Mouse (Mus musculus): Measurements from ENCODE around the gene Gm614. TPM values are rescaled to one million over a fixed set of nuclear protein-coding genes. Genes with fewer than 3 reads are reported as not detected.
A peak's percentile ranks its signal among the peaks of the same experiment; 100 is the strongest.

The Gm614 gene
- not detected in 2 replicates for polyA plus RNA-seq (2015; fragmentation: Nextera tagmentation; extraction: Ambion mirVana)

DNA sequence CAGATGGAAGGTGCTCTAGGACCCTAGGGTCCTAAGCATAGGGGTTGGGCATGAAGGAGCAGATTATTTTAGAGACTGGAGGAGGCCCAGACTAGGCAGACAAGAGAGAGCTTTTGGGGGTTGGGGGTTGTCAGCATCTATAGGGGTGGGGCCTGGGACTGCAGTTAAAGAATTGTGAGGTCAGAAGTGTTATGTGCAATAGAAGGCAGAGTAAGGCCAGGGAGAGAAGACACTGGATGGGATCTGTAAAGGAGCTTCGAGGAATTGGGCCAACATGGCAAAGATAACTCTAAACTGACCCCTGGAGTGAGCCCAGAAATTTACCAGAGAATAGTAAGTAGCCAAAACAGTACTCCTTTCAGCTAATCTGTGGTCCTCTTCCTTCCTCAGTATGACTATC is at the start of gene Gm614:
Gene Gm614, minus strand, starts transcription at position 101 of the 400 bp plus-strand sequence.
- H3K4me2 ChIP-seq (replicated peaks), result no peak within 1 kb of the TSS
- no peaks in the 10 kb centered on the region for H3K36me3 ChIP-seq
- no peaks in the 10 kb centered on the region for H3K4me1 ChIP-seq
- H3K27me3 ChIP-seq, result no peaks in the 10 kb centered on the region
- H3K27ac ChIP-seq (replicated peaks), result no peak within 1 kb of the TSS
- H3K9me3 ChIP-seq (replicated peaks), result no peaks in the 10 kb centered on the region
- no peak within 1 kb of the TSS for H3K9ac ChIP-seq
- 100% methylated on average over 1 of the region's 1 CpGs for WGBS
- ATAC-seq (ENCODE audit: insufficient number of reproducible peaks, low FRiP score, low TSS enrichment, low read depth), result no peak
- H3K4me3 ChIP-seq (replicated peaks), result no peak within 1 kb of the TSS

DNA sequence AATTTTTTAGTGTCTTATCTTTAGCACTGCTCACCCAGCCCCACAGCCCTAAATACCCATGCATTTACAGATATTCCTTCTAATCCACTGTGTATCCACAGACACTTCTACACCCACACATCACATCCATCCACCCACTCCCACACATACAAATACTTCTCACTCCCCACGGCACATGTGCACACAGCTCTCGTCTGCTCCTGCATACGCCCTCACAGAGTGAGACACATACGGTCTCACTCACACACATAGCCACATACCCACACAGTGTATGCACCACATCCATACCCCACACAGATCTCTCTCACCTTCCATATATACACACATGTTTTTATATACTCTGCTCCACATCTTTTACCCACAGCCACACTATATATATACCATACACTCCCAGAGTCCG is 45.5 kb upstream of the Gm614 start:
- 90% methylated on average over 5 of the region's 5 CpGs for WGBS
- ATAC-seq (ENCODE audit: insufficient number of reproducible peaks, low FRiP score, low TSS enrichment, low read depth), result no peak

DNA sequence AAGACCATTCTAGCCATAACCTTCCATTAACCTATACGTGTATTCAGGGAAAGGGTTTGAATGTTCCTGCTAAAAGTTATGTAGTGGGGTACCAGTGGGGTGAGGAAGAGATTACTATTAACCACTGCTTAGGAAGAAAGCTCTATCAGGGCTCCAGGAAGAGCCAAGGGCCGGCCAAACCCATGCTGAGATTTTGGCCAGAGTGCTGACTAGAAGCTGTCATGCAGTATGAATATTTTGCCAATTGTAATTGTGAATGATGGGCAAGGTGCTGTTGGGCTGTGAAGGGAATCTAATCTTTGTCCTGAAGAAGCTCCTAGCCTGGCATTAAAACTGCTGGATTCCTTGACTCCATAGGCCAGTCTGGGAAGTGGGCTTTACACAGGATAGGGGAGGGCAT is 40.9 kb upstream of the Gm614 start:
- Histone ChIP-seq H3K36me3 (no peaks in the 10 kb centered on the region), H3K9me3 (replicated peaks) (no peaks in the 10 kb centered on the region), H3K9ac (no peak overlapping the region), H3K4me3 (replicated peaks) (no peak overlapping the region), H3K4me1 (0 out of 2 replicates have a peak, but pooled peaks cover 5% of the 10 kb centered on the region), H3K27me3 (no peaks in the 10 kb centered on the region; the same call in 1 of the 2 replicates), H3K4me2 (replicated peaks) (no peak overlapping the region), H3K27ac (replicated peaks) (no peak overlapping the region)
- WGBS, result 57% methylated on average over 2 of the region's 2 CpGs
- no peak for ATAC-seq (ENCODE audit: insufficient number of reproducible peaks, low FRiP score, low TSS enrichment, low read depth)

More for the DNA sequence above, 45.5 kb upstream of the Gm614 start:
- Histone ChIP-seq H3K9ac (no peak overlapping the region), H3K4me1 (no peaks in the 10 kb centered on the region), H3K9me3 (replicated peaks) (no peaks in the 10 kb centered on the region), H3K4me2 (replicated peaks) (no peak overlapping the region), H3K27me3 (0 out of 2 replicates have a peak, but pooled peaks cover 5% of the 10 kb centered on the region), H3K27ac (replicated peaks) (no peak overlapping the region), H3K4me3 (replicated peaks) (no peak overlapping the region), H3K36me3 (no peaks in the 10 kb centered on the region)

DNA sequence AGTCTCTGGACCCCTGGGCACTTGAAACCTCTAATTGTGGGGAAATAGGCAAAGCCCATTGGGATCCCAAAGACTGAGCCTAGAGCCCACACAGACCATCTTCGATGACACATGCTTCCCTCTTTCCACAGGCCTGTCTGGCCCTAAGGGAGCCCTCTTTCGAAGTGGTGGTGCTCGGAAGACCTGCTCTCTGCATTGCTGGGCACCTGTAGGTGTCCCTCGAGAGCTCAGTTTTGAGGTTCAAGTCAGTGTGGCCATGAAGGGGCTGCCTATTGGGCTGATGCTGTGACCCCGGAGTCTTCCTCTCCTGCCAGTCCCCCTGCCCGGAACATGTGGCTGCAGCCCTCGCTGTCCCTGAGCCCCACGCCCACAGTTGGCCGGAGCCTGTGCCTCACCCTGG is 37.9 kb upstream of the Gm614 start:
- Histone ChIP-seq H3K4me1 (0 out of 2 replicates have a peak, but pooled peaks cover 5% of the 10 kb centered on the region), H3K36me3 (no peaks in the 10 kb centered on the region), H3K27ac (replicated peaks) (no peak overlapping the region), H3K9me3 (replicated peaks) (no peaks in the 10 kb centered on the region), H3K27me3 (no peaks in the 10 kb centered on the region; the same call in 1 of the 2 replicates), H3K4me3 (replicated peaks) (no peak overlapping the region), H3K9ac (no peak overlapping the region), H3K4me2 (replicated peaks) (no peak overlapping the region)
- 73% methylated on average over 9 of the region's 9 CpGs for WGBS
- ATAC-seq (ENCODE audit: insufficient number of reproducible peaks, low FRiP score, low TSS enrichment, low read depth), result no peak

DNA sequence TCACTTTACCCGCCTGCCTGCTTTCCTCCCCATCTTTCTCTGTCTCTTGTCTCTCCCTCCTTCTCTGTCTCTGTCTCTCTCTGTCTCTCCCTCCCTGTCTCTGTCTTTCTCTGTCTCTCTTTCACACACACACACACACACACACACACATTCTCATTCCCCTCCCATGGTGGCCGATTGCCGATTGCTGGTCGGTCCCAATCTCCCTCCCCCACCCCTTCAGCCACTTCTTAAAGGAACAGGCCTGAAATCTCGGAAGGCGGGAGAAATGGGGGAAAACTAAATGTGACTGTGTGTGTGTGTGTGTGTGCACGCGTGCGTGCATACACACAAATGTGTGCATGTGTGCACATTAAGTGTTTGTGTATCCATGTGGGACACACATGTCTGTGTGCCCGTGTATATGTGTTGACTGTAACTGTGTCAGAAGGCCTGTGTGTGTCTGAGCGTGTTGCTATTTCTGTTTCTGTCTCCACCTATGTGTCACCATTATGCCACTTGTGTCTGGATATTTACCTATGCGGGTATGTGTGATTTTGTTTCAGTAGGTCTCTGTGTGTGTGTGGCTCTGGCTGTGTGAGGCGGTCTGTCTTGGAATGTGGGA is 36.7 kb upstream of the Gm614 start:
- Histone ChIP-seq H3K9ac (no peak overlapping the region), H3K27me3 (no peaks in the 10 kb centered on the region; the same call in 1 of the 2 replicates), H3K27ac (replicated peaks) (peak overlapping the region; percentile 63; the same call in 1 of the 2 replicates), H3K4me3 (replicated peaks) (peak overlapping the region; percentile 45), H3K4me1 (0 out of 2 replicates have a peak, but pooled peaks cover 5% of the 10 kb centered on the region), H3K9me3 (replicated peaks) (no peaks in the 10 kb centered on the region), H3K4me2 (replicated peaks) (peak overlapping the region; percentile 50), H3K36me3 (0 out of 2 replicates have a peak, but pooled peaks cover 3% of the 10 kb centered on the region)
- WGBS, result 32% methylated on average over 13 of the region's 13 CpGs
- ATAC-seq (ENCODE audit: insufficient number of reproducible peaks, low FRiP score, low TSS enrichment, low read depth), result 0 out of 2 replicates have a peak, but pooled peaks have one; percentile 12

DNA sequence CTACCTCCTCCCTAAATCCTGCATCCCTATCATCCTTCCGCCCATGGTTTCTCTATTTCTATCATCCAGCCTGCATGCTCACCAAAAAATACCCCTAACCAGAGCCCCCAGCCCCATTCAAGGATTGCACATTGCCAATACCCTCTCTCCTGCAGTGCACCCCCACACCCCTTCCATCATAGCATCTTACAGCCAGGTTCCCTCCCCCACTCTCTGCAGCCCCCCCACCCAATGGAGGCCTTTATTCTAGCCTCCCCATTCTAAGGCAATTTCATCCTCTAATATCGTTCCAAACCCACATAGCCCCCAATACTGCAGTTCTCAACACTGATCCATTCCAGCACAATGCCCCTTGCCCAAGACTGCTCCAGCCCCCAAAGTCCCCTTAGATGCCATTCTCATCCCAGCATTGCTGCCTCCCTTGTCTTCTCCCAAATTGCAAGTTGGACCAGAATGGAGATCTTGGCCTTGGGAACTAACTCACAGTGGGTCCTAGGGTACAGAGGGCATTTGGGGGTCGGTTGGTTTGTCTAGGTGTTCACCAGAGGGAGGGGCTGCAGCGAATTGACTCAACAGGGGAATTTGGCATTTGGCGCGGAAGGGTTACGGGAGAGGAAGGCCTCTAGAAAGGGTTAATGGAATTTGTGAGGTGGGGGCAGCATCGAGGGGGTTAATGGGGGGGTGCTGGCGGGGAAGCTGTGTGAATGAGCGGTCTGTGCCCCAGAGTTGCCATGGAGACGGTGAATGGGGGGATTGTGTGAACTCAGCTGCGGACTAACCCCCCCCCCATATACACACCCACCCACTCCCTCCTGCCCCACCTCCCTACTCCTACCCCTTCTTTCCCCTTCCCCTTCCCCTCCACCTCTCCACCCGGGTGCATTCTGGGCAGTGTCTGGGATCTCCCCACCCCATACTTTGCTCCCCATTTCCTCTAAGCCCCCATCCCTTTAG is 36.0 kb upstream of the Gm614 start:
- peak; percentile 82 for ATAC-seq (ENCODE audit: insufficient number of reproducible peaks, low FRiP score, low TSS enrichment, low read depth)
- Histone ChIP-seq H3K36me3 (0 out of 2 replicates have a peak, but pooled peaks cover 3% of the 10 kb centered on the region), H3K4me3 (replicated peaks) (peak overlapping the region; percentile 45), H3K4me2 (replicated peaks) (peak overlapping the region; percentile 50), H3K9me3 (replicated peaks) (no peaks in the 10 kb centered on the region), H3K4me1 (0 out of 2 replicates have a peak, but pooled peaks cover 5% of the 10 kb centered on the region), H3K9ac (peak overlapping the region; percentile 28; the same call in 1 of the 2 replicates), H3K27me3 (no peaks in the 10 kb centered on the region; the same call in 1 of the 2 replicates), H3K27ac (replicated peaks) (peak overlapping the region; percentile 28)
- 17% methylated on average over 13 of the region's 13 CpGs for WGBS

DNA sequence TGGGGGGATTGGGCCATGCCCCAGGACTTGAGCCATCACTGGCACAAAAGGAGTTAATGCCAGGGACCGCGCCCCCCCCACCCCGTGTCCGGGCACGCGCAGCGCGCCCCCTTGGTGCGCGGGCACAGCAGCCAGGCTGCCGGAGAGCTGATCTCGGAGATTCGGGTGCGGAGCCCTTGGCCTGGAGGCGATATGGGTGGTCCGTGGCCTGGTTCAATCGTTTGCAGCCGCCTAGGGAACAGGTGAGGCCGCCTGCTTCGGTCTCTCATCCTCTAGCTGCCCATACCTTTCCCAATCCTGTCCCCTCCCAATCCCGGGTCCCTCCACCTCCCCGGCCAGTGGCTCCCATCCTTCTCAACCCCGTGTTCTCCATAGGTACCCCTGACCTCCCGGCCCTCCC is 35.3 kb upstream of the Gm614 start, which contains the start of gene Nlgn3:
Gene Nlgn3, plus strand, starts transcription at position 114 of the 400 bp plus-strand sequence.
- Histone ChIP-seq H3K4me2 (replicated peaks) (peak within 1 kb of the TSS; percentile 50), H3K4me1 (0 out of 2 replicates have a peak, but pooled peaks cover 5% of the 10 kb centered on the region), H3K9ac (peak within 1 kb of the TSS; percentile 28; the same call in 1 of the 2 replicates), H3K27ac (replicated peaks) (peak within 1 kb of the TSS; percentile 28), H3K4me3 (replicated peaks) (peak within 1 kb of the TSS; percentile 45), H3K9me3 (replicated peaks) (no peaks in the 10 kb centered on the region), H3K27me3 (no peaks in the 10 kb centered on the region; the same call in 1 of the 2 replicates), H3K36me3 (peaks cover 3% of the 10 kb centered on the region; the same call in 1 of the 2 replicates)
- no peak for ATAC-seq (ENCODE audit: insufficient number of reproducible peaks, low FRiP score, low TSS enrichment, low read depth)
- 15% methylated on average over 24 of the region's 24 CpGs for WGBS

DNA sequence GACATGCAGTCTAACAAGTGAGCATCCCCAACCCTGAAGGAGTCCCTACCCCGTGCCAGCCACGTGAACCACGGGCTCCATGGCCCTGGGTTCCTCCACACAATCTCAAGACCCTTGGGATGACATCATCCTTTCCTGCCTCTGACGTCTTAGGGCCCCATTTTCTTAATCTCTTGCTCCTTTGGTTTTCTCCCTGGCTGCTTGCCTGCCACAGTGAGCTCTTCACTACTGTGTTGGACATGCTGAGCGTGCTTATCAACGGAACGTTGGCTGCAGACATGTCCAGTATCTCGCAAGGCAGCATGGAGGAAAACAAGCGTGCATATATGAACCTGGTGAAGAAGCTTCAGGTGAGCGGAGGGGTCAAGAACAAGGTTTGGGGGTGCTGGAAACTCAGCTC is 26.3 kb upstream of the Gm614 start:
- peaks cover 53% of the 10 kb centered on the region for H3K36me3 ChIP-seq
- no peaks in the 10 kb centered on the region for H3K4me1 ChIP-seq
- ATAC-seq (ENCODE audit: insufficient number of reproducible peaks, low FRiP score, low TSS enrichment, low read depth), result no peak
- no peak overlapping the region for H3K9ac ChIP-seq
- WGBS, result 86% methylated on average over 10 of the region's 10 CpGs
- no peak overlapping the region for H3K27ac ChIP-seq (replicated peaks)
- no peaks in the 10 kb centered on the region for H3K9me3 ChIP-seq (replicated peaks)
- no peaks in the 10 kb centered on the region for H3K27me3 ChIP-seq
- no peak overlapping the region for H3K4me3 ChIP-seq (replicated peaks)
- H3K4me2 ChIP-seq (replicated peaks), result no peak overlapping the region

DNA sequence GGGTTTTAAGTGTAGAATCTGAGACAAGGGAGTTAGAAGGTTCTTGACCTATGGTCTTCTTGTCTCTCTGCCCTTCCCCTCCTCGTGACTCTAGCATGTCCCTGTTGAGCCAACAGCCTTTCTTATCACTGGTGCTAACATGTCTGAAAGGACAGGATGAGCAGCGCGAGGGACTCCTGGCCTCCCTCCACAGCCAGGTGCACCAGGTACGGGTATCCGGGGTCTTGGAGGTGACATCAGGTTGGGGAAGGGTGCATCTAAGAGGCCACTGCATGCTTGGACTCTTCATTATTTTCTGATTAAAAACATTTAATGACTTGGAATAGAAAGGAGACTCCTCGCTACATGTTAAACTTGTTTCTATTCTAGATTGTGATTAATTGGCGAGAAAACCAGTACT is 25.2 kb upstream of the Gm614 start:
- Histone ChIP-seq H3K4me2 (replicated peaks) (no peak overlapping the region), H3K27me3 (no peaks in the 10 kb centered on the region), H3K36me3 (peaks cover 62% of the 10 kb centered on the region), H3K9me3 (replicated peaks) (no peaks in the 10 kb centered on the region), H3K4me3 (replicated peaks) (no peak overlapping the region), H3K27ac (replicated peaks) (no peak overlapping the region), H3K9ac (no peak overlapping the region), H3K4me1 (no peaks in the 10 kb centered on the region)
- ATAC-seq (ENCODE audit: insufficient number of reproducible peaks, low FRiP score, low TSS enrichment, low read depth), result no peak
- WGBS, result 93% methylated on average over 7 of the region's 7 CpGs

DNA sequence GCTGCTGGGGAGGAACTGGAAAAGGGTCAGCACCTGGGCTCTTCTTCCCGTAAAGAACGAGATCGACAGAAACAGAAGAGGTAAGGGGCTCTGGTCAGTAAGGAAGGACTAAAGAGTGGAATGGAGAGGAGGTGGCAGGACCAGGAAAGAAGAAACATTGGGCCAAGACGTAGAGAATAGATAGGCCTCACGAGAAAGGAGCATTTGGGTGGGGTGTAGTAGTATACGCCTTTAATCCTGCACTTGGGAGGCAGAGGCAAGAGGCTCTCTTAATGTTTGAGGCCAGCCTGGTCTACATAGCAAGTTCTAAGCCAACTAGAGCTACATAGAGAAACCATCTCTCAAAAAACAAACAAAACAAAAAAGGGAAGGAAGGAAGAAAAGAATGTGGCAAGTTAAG is 24.6 kb upstream of the Gm614 start:
- no peak overlapping the region for H3K4me2 ChIP-seq (replicated peaks)
- H3K27ac ChIP-seq (replicated peaks), result no peak overlapping the region
- H3K27me3 ChIP-seq, result no peaks in the 10 kb centered on the region
- no peaks in the 10 kb centered on the region for H3K4me1 ChIP-seq
- H3K4me3 ChIP-seq (replicated peaks), result no peak overlapping the region
- ATAC-seq (ENCODE audit: insufficient number of reproducible peaks, low FRiP score, low TSS enrichment, low read depth), result no peak
- H3K9me3 ChIP-seq (replicated peaks), result no peaks in the 10 kb centered on the region
- no peak overlapping the region for H3K9ac ChIP-seq
- WGBS, result 89% methylated on average over 6 of the region's 6 CpGs
- peaks cover 65% of the 10 kb centered on the region for H3K36me3 ChIP-seq

DNA sequence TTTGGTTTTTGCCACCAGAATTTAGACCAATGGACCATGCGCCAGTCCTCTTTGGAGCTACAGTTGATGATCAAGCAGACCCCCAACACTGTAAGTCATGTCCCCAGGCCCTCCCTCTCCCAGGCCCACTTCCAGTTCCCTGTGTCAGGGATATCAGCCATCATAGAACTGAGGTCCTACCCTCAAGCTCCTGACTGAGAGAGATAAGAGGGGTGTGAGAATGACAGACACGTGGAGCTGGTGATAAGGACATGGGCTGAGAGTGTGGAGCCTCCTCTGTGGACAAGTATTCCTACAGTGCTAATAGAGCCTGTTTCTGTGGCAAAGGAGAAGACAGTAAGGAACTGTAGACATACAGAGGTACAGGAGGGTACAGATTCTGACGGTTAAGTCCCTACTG is 23.8 kb upstream of the Gm614 start:
- Histone ChIP-seq H3K4me1 (no peaks in the 10 kb centered on the region), H3K4me3 (replicated peaks) (no peak overlapping the region), H3K36me3 (peaks cover 63% of the 10 kb centered on the region), H3K27ac (replicated peaks) (no peak overlapping the region), H3K27me3 (no peaks in the 10 kb centered on the region), H3K9ac (no peak overlapping the region), H3K9me3 (replicated peaks) (no peaks in the 10 kb centered on the region), H3K4me2 (replicated peaks) (no peak overlapping the region)
- 81% methylated on average over 3 of the region's 3 CpGs for WGBS
- ATAC-seq (ENCODE audit: insufficient number of reproducible peaks, low FRiP score, low TSS enrichment, low read depth), result no peak

Data from embryonic facial prominence, embryonic 15.5 days (tissue).